Mouse (Mus musculus): ENCODE results near the gene M1ap.

The M1ap gene

GRCm38 (mm10) chr6:82946651-82947050, at the start of gene M1ap:
Gene M1ap (plus strand): TSS chr6:82946902.
- ATAC-seq (ENCODE audit: low TSS enrichment) = no peak

- no peak for ATAC-seq (ENCODE audit: low TSS enrichment)
These were observed 49.4 kb upstream of the M1ap start for GRCm38 (mm10) chr6:82897311-82897710.

GRCm38 (mm10) chr6:82898227-82898626, 48.5 kb upstream of the M1ap start:
- no peak for ATAC-seq (ENCODE audit: low TSS enrichment)

- ATAC-seq (ENCODE audit: low TSS enrichment) = no peak
These were observed 48.0 kb upstream of the M1ap start for GRCm38 (mm10) chr6:82898745-82899144.

- no peak for ATAC-seq (ENCODE audit: low TSS enrichment)
These were observed 44.1 kb upstream of the M1ap start for GRCm38 (mm10) chr6:82902559-82902958.

GRCm38 (mm10) chr6:82906985-82907384, 39.7 kb upstream of the M1ap start:
- no peak for ATAC-seq (ENCODE audit: low TSS enrichment)

- peak; percentile 38 for ATAC-seq (ENCODE audit: low TSS enrichment)
These were observed 38.7 kb upstream of the M1ap start for GRCm38 (mm10) chr6:82908034-82908433.

- peak; percentile 78 for ATAC-seq (ENCODE audit: low TSS enrichment)
These were observed 37.4 kb upstream of the M1ap start for GRCm38 (mm10) chr6:82909136-82909855.

- no peak for ATAC-seq (ENCODE audit: low TSS enrichment)
These were observed 35.4 kb upstream of the M1ap start for GRCm38 (mm10) chr6:82911303-82911702.

GRCm38 (mm10) chr6:82913336-82914247, 33.1 kb upstream of the M1ap start:
- no peak for ATAC-seq (ENCODE audit: low TSS enrichment)

- ATAC-seq (ENCODE audit: low TSS enrichment) = no peak
These were observed 30.8 kb upstream of the M1ap start for GRCm38 (mm10) chr6:82915889-82916288.

GRCm38 (mm10) chr6:82916459-82916858, 30.2 kb upstream of the M1ap start:
- ATAC-seq (ENCODE audit: low TSS enrichment) = no peak

- ATAC-seq (ENCODE audit: low TSS enrichment) = peak; percentile 73
These were observed 29.5 kb upstream of the M1ap start for GRCm38 (mm10) chr6:82917076-82917777.

- peak; percentile 36 for ATAC-seq (ENCODE audit: low TSS enrichment)
These were observed 28.9 kb upstream of the M1ap start for GRCm38 (mm10) chr6:82917778-82918129.

- no peak for ATAC-seq (ENCODE audit: low TSS enrichment)
These were observed 28.3 kb upstream of the M1ap start for GRCm38 (mm10) chr6:82918371-82918770.

- ATAC-seq (ENCODE audit: low TSS enrichment) = no peak
These were observed 27.2 kb upstream of the M1ap start for GRCm38 (mm10) chr6:82919520-82919919.

- ATAC-seq (ENCODE audit: low TSS enrichment) = no peak
These were observed 25.1 kb upstream of the M1ap start for GRCm38 (mm10) chr6:82921426-82922224.

GRCm38 (mm10) chr6:82925005-82925404, 21.7 kb upstream of the M1ap start:
- ATAC-seq (ENCODE audit: low TSS enrichment) = peak; percentile 58; the same call in 1 of the 2 replicates

GRCm38 (mm10) chr6:82926106-82926505, 20.6 kb upstream of the M1ap start:
- ATAC-seq (ENCODE audit: low TSS enrichment) = 0 out of 2 replicates have a peak, but pooled peaks have one; percentile 28

- no peak for ATAC-seq (ENCODE audit: low TSS enrichment)
These were observed 20.2 kb upstream of the M1ap start for GRCm38 (mm10) chr6:82926528-82926927.

- no peak for ATAC-seq (ENCODE audit: low TSS enrichment)
These were observed 19.1 kb upstream of the M1ap start for GRCm38 (mm10) chr6:82927617-82928016.

Measured in frontal cortex, adult (tissue).